Mouse (Mus musculus) embryonic fibroblast, embryonic 13.5 days (primary cell): ENCODE measurements at regions not wholly inside any gene's neighbourhood (a gene's known extent, or its start where the extent isn't known, plus 50 kb on each side); places are given as distances from the start of the nearest gene placed in this dataset.
A peak's percentile ranks its signal among the peaks of the same experiment; 100 is the strongest.

Experiments
- H3K27ac ChIP-seq: 2 replicates; pipeline ENCODE4 v1.5.1; 2012; ENCODE audit warnings: low read length, control low read depth, inconsistent platforms; ENCODE audit not compliant: insufficient read depth
- H3K4me1 ChIP-seq: 2 replicates; pipeline ENCODE4 v1.6.1; 2011; ENCODE audit warnings: low read length; ENCODE audit not compliant: control insufficient read depth, insufficient read depth
- H3K4me3 ChIP-seq: 2 replicates; pipeline ENCODE4 v1.5.1; 2011; ENCODE audit warnings: mild to moderate bottlenecking, control low read depth, low read length; ENCODE audit not compliant: insufficient read depth
- CTCF ChIP-seq: IDR thresholded peaks from 2 replicates; pipeline ENCODE4 v1.5.1; 2011; ENCODE audit warnings: mild to moderate bottlenecking, control low read depth, low read length, moderate library complexity, borderline replicate concordance; ENCODE audit not compliant: insufficient read depth
- POLR2A ChIP-seq: IDR thresholded peaks from 2 replicates; pipeline ENCODE4 v1.6.1; 2011; ENCODE audit warnings: low read depth, mild to moderate bottlenecking, control low read depth, low read length, moderate library complexity

- Histone ChIP-seq H3K4me1 (no peaks in the 10 kb centered on the region), H3K27ac (no peak overlapping the region), H3K4me3 (no peak overlapping the region)
- TF ChIP-seq POLR2A (no peak), CTCF (no peak)
These were observed 580.6 kb upstream of the A1bg start for GRCm38 (mm10) chr15:61503436-61503835.

GRCm38 (mm10) chr15:61489731-61490130 is 566.9 kb upstream of the A1bg start:
- Histone ChIP-seq H3K27ac (no peak overlapping the region), H3K4me1 (no peaks in the 10 kb centered on the region), H3K4me3 (no peak overlapping the region)
- TF ChIP-seq POLR2A (no peak), CTCF (no peak)

- TF ChIP-seq POLR2A (no peak), CTCF (no peak)
- no peak overlapping the region for H3K4me3 ChIP-seq
- no peak overlapping the region for H3K27ac ChIP-seq
- no peaks in the 10 kb centered on the region for H3K4me1 ChIP-seq
These were observed 559.0 kb upstream of the A1bg start for GRCm38 (mm10) chr15:61481861-61482260.

DNA sequence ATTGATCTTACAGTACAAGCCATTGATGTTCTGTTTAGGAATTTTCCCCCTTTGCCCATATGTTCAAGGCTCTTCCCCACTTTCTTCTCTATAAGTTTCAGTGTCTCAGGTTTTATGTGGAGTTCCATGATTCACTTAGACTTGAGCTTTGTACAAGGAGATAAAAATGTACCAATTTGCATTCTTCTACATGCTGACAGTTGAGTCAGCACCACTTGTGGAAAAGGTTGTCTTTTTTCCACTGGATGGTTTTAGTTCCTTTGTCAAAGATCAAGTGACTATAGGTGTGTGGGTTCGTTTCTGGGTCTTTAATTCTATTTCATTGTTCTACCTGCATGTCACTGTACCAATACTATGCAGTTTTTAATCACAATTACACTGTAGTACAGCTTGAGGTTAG is 551.1 kb upstream of the A1bg start:
- Histone ChIP-seq H3K27ac (no peak overlapping the region), H3K4me3 (no peak overlapping the region), H3K4me1 (no peaks in the 10 kb centered on the region)
- TF ChIP-seq POLR2A (no peak), CTCF (no peak)

GRCm38 (mm10) chr15:61455042-61455441 is 532.2 kb upstream of the A1bg start:
- Histone ChIP-seq H3K4me1 (peaks cover 8% of the 10 kb centered on the region), H3K4me3 (no peak overlapping the region), H3K27ac (no peak overlapping the region)
- TF ChIP-seq POLR2A (no peak), CTCF (no peak)

DNA sequence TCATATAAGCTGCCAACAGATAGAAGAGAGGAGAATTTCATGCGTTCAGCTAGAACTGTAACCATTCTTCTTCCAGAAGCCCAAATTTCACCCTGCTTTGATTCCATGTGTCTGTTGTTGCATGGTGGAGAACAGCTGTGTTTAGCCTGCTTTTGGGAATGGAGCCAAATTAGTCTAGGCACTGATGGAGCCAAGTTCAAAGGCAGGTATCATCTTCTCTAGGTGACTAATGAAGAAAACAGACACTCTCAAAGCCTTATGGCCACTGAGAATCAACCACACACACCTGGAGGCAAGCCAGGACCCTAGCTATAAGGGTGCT is 531.5 kb upstream of the A1bg start:
- TF ChIP-seq POLR2A (no peak; the same call in 1 of the 2 replicates), CTCF (no peak)
- H3K27ac ChIP-seq, result peak overlapping the region; percentile 96

GRCm38 (mm10) chr15:61453656-61454349 is 531.0 kb upstream of the A1bg start:
- H3K4me1 ChIP-seq, result peaks cover 8% of the 10 kb centered on the region

More for the DNA sequence above, 531.5 kb upstream of the A1bg start:
- no peak overlapping the region for H3K4me3 ChIP-seq
- H3K4me1 ChIP-seq, result peaks cover 8% of the 10 kb centered on the region

DNA sequence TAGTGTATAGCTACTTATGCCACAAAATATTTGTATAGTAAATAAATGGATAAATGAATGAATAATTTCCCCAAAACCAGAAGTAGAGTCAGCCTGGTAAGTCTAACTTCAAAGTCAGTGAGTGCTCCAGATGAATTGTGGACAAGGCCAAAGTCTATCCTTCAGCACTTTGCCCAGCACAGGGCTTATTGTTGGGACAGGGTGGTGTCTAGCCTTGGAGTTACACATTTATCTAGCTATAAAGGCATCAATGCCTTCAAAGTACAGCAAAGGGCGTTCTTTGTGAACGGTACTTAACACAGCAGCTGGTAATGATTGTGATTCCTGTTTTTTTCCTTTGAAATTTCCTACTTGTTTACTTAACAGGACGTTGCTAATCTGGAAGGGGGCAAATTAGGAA is 527.4 kb upstream of the A1bg start:
- no peak for TF ChIP-seq CTCF
- TF ChIP-seq POLR2A, result no peak
- no peak overlapping the region for H3K4me3 ChIP-seq
- no peak overlapping the region for H3K27ac ChIP-seq
- H3K4me1 ChIP-seq, result peaks cover 8% of the 10 kb centered on the region

More at GRCm38 (mm10) chr15:61453656-61454349, 531.0 kb upstream of the A1bg start:
- TF ChIP-seq CTCF, result no peak
- TF ChIP-seq POLR2A, result no peak; the same call in 1 of the 2 replicates
- H3K4me3 ChIP-seq, result no peak overlapping the region
- peak overlapping the region; percentile 96 for H3K27ac ChIP-seq

DNA sequence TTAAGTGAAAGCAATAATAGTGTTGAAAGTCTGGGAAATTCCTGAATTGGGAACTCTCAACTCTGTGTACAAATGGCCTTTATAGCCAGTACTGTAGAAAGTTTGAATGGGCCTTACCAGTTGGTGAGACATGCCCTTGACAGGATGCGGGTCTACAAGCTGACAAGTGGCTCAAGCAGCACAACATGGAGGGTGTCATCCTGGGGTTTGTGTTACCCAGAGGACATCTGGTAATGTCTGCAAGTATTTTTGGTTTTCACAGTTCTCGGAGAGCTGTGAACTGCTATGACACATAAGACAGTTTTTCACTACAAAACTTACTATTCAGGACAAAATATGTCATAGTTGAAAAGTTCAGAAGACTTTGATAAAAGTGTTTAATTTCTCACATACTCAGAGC is 525.7 kb upstream of the A1bg start:
- Histone ChIP-seq H3K27ac (no peak overlapping the region), H3K4me3 (no peak overlapping the region), H3K4me1 (peaks cover under 1% of the 10 kb centered on the region)
- TF ChIP-seq POLR2A, result no peak

- no peak overlapping the region for H3K4me3 ChIP-seq
- no peak overlapping the region for H3K27ac ChIP-seq
- peaks cover 3% of the 10 kb centered on the region; the same call in 1 of the 2 replicates for H3K4me1 ChIP-seq
- TF ChIP-seq CTCF, result no peak
- no peak for TF ChIP-seq POLR2A
These were observed 523.4 kb upstream of the A1bg start for GRCm38 (mm10) chr15:61446053-61446840.
